Mouse (Mus musculus): ENCODE measurements around the gene Gm28998. TPM values are rescaled to one million over a fixed set of nuclear protein-coding genes. Genes with fewer than 3 reads are reported as not detected.
"Not testable (repeated sequence)": the region's sequence is repeated elsewhere in the genome, so short reads cannot be mapped to it uniquely, and the experiment has no call there.

Gm28998 gene
- total RNA-seq (2014; fragmentation: Nextera tagmentation) (not detected in 2 replicates), total RNA-seq (2017) (not detected in 2 replicates), polyA plus RNA-seq (2012) (not detected in 2 replicates)

DNA sequence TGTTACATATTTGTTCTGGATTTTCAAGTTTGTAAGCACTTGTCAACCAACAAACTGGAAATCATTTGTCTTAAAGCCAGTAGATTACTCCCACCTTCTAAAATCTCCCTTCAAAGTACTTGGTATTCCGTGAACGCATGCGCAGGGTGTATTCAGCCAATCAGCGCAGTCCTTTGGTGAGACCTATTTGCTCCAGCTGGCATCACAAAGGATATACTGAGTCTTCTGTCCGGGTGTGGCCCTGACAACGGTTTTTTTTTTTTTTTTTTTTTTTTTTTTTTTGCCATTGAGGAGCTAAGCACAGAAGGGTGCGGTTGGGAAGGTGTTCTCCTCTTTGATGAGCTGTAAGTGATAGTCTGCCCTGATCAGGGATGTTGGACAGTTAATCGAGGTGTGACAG is at the start of gene Gm28998:
Gene Gm28998, plus strand, starts transcription at position 301 of the 400 bp plus-strand sequence.
- DNase-seq (ENCODE audit: low spot score); H3K4me3 ChIP-seq (ENCODE audit: low read depth, low read length); H3K9me3 ChIP-seq (replicated peaks); H3K4me1 ChIP-seq (ENCODE audit: insufficient read depth, low read depth, low read length); ATAC-seq (ENCODE audit: extremely low read depth, insufficient number of reproducible peaks, low FRiP score, poor library complexity, severe bottlenecking); H3K36me3 ChIP-seq (replicated peaks); H3K27me3 ChIP-seq (ENCODE audit: insufficient read depth, low read length): not testable (repeated sequence)

Other genes starting within 250 kb of the Gm28998 start
- not detected in 2 replicates for gene Gm21244, start 84.5 kb upstream of the Gm28998 start, total RNA-seq (2014; fragmentation: Nextera tagmentation)
- gene Gm21244, start 84.5 kb upstream of the Gm28998 start, total RNA-seq (2017) = not detected in 2 replicates
- gene Gm21244, start 84.5 kb upstream of the Gm28998 start, polyA plus RNA-seq (2012) = not detected in 2 replicates
- gene Gm21788, start 151.2 kb downstream of the Gm28998 start, total RNA-seq (2014; fragmentation: Nextera tagmentation) = not detected in 2 replicates
- gene Gm21788, start 151.2 kb downstream of the Gm28998 start, total RNA-seq (2017) = not detected in 2 replicates
- gene Gm21788, start 151.2 kb downstream of the Gm28998 start, polyA plus RNA-seq (2012) = not detected in 2 replicates

Measured in G1E (cell line).